Mouse (Mus musculus) adrenal gland (tissue): ENCODE results near the gene Sult2a1.
"Not testable (repeated sequence)": the region's sequence is repeated elsewhere in the genome, so short reads cannot be mapped to it uniquely, and the experiment has no call there.

Experiments
- intact Hi-C: fragments of 180-260 bp; cut with DNase I; formaldehyde crosslinking; loops from one replicate; pipeline ENCODE4 v1.15.1; 2025
- long read RNA-seq, 2 experiments: library from polyadenylated mRNA; unstranded; transcript quantifications; one replicate each; pipeline ENCODE4 v2.0.0; 2020; ENCODE audit warnings: borderline replicate concordance in 1 of 2; ENCODE audit not compliant: insufficient replicate concordance in 1 of 2

Gene Sult2a1
- long read RNA-seq, experiment 1 = 0 reads
- long read RNA-seq, experiment 2 = 0 reads

- intact Hi-C loops = not testable (repeated sequence)
These were observed at the start of gene Sult2a1 for GRCm38 (mm10) chr7:13837309-13837708. Gene Sult2a1, minus strand, starts transcription at chr7:13837409.

- intact Hi-C loops = no loop called here
These were observed 23.3 kb downstream of the Sult2a1 start for GRCm38 (mm10) chr7:13813913-13814312.
